Mouse (Mus musculus): ENCODE results near the gene Mob1a. TPM values are rescaled to one million over a fixed set of nuclear protein-coding genes. Genes with fewer than 3 reads are reported as not detected.

The Mob1a gene
- total RNA-seq, 2 experiments from 2014 or later = 75.9 to 78.2 TPM

DNA sequence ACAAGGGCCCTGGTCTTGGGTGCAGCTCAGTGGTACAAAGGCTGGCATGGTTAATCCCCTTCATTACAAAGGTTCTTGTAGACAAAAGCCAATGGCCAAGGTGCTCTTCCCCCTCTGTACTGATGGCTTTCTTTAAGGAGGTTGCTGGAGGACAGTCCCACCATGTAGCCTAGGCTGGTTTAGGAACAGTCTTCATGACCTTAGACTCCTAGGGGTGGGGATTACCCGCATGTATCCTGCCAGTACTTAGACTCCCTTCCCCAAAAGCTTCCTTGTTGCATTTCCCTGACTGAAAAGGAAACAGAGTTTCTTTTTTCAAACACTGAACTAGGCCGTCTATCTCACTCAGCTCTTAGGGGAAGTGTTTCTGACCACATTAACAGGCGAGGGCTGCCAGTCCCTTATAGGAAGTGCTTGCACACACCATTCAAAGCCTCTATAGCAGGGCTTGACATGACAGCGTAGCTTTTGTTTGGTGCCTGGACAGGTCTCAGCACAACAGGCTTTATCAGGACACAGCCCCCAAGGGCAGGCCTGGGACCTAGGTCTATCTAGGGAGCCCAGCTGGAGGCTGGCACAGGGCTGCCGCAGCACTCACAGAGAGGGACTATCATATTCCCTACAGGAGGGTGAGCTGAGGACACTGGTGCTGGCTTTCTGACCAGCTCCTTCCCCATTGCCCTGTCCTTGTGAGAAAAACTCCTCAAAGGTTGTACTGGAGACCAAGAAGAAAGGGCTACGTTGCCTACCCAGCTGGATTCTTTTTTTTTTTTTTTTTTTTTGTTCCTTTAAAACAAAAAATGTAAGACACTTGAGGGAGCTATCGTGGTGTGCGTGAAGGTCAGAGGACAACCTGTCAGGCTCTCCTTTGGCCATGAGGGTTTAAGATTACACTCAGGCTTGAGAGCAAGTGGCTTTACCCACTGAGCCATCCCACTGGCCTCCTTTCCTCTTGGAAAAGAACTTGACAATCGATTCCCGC is 56.0 kb downstream of the Mob1a start:
- DNase-seq (ENCODE audit: low spot score in 2 of 2) = no peak

GRCm38 (mm10) chr6:83385569-83386090 is 59.8 kb downstream of the Mob1a start:
- DNase-seq (ENCODE audit: low spot score in 2 of 2) = no peak

DNA sequence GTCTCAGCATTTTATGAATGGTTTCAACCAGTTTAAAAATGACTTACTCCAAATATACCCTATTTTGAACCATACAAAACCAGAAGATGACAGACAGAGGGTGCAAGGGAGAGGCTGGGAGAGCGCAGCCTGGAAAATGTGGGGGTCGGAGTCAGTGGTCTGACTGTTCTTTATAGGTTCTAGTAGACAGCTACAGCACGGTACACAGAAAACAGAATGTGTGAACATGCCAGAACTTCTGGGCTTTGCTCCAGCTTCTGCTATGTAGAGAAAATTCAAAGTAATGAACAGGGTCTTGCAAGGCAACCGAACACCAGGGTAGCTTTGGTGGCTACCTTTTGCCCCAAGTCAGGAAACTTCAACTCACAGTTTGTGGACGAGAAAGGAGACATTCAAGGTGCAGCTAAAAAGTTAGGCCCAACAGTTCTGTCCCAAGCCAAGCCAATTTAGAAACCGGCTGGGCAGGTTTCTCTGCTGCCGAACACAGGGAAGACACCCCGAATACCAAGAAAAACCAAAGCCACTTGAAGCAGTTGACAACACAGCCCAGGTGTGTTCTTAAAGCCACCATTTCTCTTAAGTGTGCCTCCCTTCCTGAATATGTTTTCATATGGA is 66.5 kb downstream of the Mob1a start:
- DNase-seq (ENCODE audit: low spot score in 2 of 2) = no peak

Other genes with a start within 250 kb of the Mob1a start
- 10 to 100 TPM; 69.2 to 79.1 TPM for gene Pcgf1, start 248.1 kb upstream of the Mob1a start, total RNA-seq (2021)
- gene Lbx2, start 239.6 kb upstream of the Mob1a start, total RNA-seq (2021) = 10 to 100 TPM; 18.6 to 22.4 TPM
- 10 to 100 TPM; 10.0 to 15.7 TPM for gene Ccdc142, start 224.4 kb upstream of the Mob1a start, total RNA-seq (2021)
- gene Gm42688, start 224.4 kb upstream of the Mob1a start, total RNA-seq (2021) = 10 to 100 TPM; 10.6 to 11.4 TPM
- gene Mrpl53, start 217.0 kb upstream of the Mob1a start, total RNA-seq (2021) = 10 to 100 TPM; 77.6 to 82.6 TPM
- 10 to 100 TPM; 60.1 to 64.3 TPM for gene Mogs, start 210.5 kb upstream of the Mob1a start, total RNA-seq (2021)
- 10 to 100 TPM; 84.5 to 86.4 TPM for gene Wbp1, start 204.5 kb upstream of the Mob1a start, total RNA-seq (2021)
- 10 to 100 TPM; 29.0 to 31.7 TPM for gene Ino80b, start 200.6 kb upstream of the Mob1a start, total RNA-seq (2021)
- 10 to 100 TPM; 36.8 to 40.3 TPM for gene Rtkn, start 190.6 kb upstream of the Mob1a start, total RNA-seq (2021)
- gene Wdr54, start 169.6 kb upstream of the Mob1a start, total RNA-seq (2021) = 1 to 10 TPM; 3.5 to 3.6 TPM
- under 1 TPM; 0.40 to 0.53 TPM for gene 1700003E16Rik, start 169.6 kb upstream of the Mob1a start, total RNA-seq (2021)
- gene Dctn1, start 160.1 kb upstream of the Mob1a start, total RNA-seq (2021) = 100 to 1,000 TPM; 156 to 176 TPM
- gene Slc4a5, start 106.2 kb upstream of the Mob1a start, total RNA-seq (2021) = under 1 TPM; 0.40 to 0.42 TPM
- 10 to 100 TPM; 18.2 to 23.8 TPM for gene Mthfd2, start 108 bp upstream of the Mob1a start, total RNA-seq (2021)
- 100 to 1,000 TPM; 130 to 162 TPM for gene Bola3, start 23.1 kb downstream of the Mob1a start, total RNA-seq (2021)
- gene Tet3, start 133.1 kb downstream of the Mob1a start, total RNA-seq (2021) = 10 to 100 TPM; 79.0 to 79.5 TPM
- gene Dguok, start 181.0 kb downstream of the Mob1a start, total RNA-seq (2021) = 10 to 100 TPM; 46.9 to 53.4 TPM
- gene Actg2, start 210.2 kb downstream of the Mob1a start, total RNA-seq (2021) = 1 to 10 TPM; 3.1 to 4.3 TPM
- 10 to 100 TPM; 32.9 to 33.0 TPM for gene Stambp, start 246.7 kb downstream of the Mob1a start, total RNA-seq (2021)

All from adrenal gland, postnatal 4 days (tissue).